Mouse (Mus musculus): ENCODE measurements at regions not wholly inside any gene's neighbourhood (a gene's known extent, or its start where the extent isn't known, plus 50 kb on each side); places are given as distances from the start of the nearest gene placed in this dataset.

DNA sequence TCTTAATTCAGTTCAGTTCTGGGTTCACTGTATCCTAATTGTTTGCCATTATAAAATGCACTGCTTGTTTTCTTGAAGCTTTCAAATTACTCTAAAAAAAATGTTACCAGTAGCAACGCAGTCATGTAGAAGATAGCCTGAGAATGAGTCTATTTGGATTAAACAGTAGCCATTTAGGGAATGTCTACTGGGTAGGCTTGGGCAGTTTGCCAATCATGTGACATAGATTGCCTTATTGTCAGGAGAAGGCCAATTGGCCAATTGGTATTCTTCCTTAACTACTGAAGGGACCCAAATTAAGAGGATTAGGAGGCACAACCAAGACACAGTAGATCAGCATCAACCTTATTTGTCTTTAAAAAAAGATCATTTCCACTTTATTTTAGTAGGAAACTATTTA is 379.7 kb downstream of the Samd5 start:
- DNase-seq (ENCODE audit: low spot score) = peak; percentile 39

DNA sequence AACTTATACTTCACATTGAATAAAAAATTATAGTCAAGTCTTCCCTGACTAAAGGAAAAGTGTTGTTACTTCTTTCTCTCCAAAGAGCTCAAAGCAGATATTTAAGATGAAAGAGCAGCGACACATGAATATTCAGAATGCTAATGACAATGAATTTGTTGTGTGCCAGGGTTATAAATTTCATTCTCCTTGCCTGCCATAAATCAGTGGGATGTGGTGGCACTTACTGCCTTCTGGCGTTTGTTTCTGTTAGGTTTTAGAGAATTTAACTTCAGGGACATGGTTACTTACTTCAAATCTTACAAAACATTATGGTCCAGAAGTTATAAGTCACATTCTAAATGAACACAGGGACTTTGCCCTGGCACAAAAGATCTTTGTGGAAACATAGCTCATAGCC is 380.4 kb downstream of the Samd5 start:
- DNase-seq (ENCODE audit: low spot score) = no peak

DNA sequence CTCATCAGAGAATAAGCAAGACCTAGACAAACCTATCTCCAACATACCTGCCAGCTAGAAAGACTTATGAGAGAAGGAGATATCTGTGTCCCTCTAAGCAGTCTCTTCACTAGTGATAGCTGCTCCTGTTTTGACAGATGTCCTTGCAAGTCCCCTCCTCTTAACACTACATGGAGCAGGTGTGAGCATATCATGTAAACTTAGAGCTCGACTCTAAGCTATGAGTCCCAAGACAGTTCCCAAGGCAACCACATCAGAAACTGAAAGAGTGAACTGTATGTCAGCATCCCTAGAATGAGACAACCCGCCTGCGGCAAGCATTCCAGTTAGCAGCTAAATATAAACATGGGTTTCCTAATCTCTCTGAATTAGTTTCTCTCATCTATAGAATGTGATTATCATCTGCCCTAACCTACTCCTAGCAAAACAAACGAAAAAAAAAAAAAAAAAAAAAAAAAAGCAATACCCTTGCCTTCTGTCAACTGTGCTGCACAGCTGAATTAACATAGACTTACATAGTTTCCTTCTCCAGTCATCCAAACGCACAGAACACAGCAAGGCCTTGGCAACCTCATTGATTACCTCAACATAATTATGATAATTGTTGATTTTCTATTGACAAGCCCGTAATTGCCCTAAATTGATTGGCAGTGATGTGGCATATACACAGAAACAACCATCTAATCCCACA is 383.4 kb downstream of the Samd5 start:
- DNase-seq (ENCODE audit: low spot score) = no peak

DNA sequence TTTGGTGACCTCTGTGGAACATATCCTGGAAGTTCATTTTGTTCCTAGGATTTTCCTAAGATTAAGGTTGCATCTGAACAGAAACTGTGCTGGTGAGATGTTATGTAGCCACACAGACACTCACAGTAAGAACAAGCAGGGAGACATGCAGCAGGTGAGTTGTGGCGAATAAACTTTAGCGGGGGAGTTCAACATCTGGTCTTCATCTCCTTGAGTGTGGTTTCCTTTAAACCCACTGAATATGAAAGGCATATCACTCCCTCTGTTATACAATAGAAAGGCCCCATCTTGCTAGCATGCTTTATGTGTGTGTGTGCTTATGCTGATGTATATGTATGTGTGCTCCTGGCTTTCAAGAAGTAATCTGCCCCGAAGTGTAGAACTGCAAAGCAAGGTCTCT is 387.1 kb upstream of the Sash1 start:
- no peak for DNase-seq (ENCODE audit: low spot score)

DNA sequence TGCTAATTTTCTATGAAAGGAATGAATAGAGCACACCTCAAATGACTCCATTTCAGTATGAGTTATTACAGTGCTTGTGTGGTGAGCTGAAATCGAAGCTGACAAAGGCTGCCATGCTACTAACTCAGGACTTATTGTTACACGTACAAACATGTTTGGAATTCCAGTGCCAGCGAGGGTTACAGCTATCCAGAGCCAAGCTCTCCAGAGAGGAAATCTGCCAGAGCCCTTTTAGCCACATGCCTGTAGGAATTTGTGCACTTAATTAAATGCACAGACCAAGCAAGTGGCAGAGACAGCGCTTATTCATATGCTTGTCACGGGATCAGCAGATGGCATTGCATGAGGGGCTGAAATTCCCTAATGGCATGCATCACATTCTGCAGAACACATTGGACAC is 386.4 kb upstream of the Sash1 start:
- DNase-seq (ENCODE audit: low spot score) = peak; percentile 80

DNA sequence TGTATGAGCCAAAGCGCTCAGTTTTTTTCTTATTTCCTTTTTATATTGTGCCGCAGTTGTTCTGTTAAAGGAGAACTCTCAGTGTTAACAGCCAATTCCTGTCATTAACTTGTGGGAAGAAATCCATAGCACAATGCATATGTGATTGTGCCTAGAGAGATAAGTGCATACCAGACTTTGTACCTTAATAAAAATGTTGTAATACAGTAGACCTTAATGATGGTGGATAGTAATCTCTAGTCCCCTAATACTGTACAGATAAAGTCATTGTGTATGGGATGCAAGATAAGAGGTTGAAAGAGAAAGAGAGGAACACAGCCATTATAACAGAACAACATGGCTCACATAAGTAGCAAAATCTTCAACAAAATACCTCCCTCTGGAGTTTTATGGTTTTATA is 379.7 kb upstream of the Sash1 start:
- no peak for DNase-seq (ENCODE audit: low spot score)

DNA sequence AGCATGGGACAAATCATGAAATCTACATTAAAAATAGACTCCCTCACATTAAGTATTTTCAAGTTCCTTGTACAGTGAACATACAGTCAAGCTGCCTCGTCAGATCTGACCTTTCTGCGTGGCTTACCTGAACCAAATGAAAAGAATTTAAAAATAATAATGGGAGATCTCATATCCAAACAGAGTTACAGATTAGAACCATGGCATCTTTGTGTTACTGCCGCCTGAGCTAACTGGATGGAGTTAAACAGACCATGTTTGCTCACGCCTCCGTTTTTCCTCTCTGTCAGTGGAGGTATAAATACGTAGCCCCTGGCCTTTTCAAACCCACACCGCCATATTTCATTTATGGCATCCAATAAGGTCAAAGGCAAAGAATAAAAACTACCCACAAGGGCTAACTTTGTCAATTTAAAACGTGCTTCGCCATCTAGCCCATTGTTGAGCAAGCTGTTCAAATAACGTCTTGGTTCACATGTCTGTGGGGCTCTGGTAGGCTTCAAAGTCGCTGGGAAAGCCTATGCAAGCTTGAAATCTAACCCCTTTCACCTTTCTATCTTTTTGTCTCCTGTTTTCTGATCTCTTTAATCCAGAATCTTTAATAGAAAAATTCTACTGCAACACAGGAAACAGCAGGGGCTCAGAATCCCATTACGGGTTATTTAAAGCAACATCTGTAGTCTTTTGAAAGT is 378.6 kb upstream of the Sash1 start:
- no peak for DNase-seq (ENCODE audit: low spot score)

DNA sequence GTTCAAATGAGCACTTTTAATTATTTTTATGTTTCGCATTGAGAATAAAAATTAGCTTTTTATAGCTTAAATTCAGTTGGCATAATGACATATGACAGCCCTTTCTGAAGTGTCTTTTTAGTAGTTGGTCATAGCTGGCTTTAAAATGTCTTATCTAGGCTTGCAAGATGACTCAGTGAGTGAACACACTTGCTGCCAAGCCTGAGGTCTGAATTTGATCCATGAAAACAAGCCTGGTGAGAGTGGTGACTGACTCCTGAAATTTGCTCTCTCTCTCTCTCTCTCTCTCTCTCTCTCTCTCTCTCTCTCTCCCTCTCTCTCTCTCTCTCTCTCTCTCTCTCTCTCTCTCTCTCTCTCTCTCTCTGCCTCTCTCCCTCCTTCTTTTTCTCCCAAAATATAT is 372.8 kb upstream of the Sash1 start:
- peak; percentile 64 for DNase-seq (ENCODE audit: low spot score)

DNA sequence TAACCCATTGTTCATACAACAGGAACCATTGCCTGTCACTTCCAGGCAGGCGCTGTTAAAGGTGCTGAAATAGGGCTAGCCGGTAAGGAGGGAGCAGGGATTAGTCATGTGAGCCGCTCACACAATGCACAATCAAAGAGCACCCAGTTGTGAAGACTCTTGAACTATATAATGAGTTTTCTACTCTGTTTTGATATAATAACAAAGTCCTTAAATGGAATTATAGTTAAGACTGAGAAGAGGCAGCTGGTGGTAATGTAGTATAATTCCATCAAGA is 367.0 kb upstream of the Sash1 start:
- DNase-seq (ENCODE audit: low spot score) = no peak

DNA sequence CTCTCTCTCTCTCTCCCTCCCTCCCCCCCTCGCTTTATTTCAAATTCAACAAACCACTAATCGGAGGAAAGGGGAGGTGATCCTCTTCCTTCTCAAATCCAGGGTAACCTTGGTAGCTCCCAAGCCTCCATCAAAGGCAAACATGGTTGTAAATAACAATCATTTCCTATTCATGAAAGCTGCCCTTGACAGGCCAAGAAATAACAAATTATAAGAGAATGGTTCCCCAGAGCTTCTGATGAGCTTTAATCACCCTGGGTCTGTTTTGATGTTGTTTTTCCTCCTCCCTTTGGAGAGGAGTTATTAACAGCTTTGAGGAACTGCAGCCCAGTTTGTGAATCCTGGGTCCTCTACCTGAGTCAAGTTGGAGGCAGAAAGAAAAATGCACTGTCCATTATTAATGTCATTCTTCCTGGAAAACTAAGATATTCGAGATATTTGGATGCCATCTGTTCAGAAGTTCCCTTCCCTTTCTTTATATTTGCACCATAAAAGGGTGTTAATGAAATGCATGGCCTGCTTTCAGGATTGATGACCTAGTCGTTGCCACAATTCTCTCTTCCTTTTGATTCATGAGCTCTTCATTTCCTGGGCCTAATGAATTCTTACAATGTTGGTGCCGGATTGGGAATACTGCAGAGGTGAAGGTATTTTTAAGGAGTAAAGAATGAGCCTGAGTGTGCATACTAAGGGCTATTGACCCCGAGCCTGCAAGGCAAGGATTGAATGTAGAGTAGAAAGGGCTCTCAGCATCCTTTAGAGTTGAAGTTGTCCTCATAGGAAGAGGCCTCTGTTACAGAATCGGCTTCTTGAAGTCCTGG is 366.5 kb upstream of the Sash1 start:
- no peak for DNase-seq (ENCODE audit: low spot score)

DNA sequence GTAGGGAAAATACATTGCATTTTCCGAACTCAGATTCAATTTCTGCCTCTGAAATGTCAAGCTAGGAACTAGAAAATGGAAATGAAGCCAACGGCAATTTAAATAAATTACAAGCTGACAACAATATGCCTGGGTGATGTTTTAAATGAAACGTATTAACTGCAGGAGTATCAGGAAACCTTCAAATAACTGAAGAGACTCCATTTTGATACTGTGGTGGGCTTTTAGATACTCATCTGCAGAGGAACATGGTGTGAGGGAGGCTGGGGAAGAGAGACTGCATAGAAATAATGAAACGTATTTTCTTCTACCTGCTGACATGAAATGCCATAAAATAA is 357.4 kb upstream of the Sash1 start:
- no peak for DNase-seq (ENCODE audit: low spot score)

DNA sequence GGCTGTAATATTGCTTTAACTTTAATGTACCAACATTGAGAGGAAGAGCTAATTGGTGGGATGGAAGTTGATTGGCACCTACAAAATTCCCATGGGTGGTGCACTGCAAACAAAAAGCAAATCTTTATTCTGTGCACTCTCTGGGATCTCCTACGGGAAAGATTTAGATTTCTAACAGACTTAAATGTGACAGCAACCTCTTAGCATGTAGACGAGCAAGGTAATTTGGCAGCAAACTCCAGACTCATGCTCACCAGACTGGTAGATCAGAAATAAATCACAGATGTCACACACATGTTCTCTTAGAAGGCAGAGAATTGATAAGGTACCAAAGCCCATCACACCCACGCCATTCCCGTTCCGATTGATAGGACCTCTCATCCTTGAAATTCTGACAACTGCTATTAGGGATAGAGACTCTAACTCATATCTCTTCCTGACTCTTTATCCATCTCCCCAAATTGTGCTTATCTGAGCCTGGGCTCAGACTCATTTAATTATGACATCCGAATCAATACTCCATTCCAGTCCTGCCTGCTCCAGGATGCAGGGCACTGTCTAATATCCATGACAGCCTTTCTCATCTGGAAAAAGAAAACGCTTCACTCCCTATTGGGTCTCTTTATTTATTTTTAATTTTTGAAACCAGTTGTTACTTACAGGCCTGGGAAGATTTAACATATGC is 356.9 kb upstream of the Sash1 start:
- peak; percentile 76 for DNase-seq (ENCODE audit: low spot score)

DNA sequence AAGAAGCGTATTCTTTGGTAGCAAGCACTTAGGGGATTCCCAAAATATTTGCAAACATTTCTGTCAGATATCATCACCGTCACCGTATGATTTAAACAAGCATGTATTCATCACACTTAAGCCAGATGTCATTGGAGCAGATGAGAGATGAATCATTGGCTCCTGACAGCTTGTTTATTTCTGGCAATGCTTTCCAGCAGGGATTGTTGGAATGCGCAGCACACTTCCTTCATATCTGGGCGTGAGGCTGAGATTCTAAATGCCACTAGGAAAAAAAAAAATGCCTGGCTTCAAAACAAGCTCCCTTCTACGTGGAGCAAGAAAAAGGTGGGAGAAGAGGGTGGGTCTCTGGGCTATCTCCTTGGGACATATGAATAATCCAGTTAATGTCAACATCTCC is 354.1 kb upstream of the Sash1 start:
- DNase-seq (ENCODE audit: low spot score) = no peak

DNA sequence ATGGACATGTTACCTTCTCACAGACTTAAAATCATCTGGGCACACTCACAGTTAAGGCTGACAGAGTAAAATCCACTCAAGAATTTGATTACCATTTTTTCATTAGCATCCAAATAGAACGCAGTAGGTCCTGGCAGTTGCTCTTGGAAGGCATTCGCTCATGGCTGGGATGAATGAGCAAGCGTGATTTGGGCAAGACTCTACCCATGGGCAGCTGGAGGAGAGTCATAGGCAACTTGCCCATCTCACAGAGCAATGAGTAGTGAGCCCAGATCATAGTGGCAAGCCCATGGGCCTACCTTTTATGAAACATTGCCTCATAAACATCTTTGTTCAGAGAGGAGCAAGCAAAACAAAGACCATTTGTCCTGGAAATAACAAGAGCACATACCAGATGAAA is 345.9 kb upstream of the Sash1 start:
- no peak for DNase-seq (ENCODE audit: low spot score)

DNA sequence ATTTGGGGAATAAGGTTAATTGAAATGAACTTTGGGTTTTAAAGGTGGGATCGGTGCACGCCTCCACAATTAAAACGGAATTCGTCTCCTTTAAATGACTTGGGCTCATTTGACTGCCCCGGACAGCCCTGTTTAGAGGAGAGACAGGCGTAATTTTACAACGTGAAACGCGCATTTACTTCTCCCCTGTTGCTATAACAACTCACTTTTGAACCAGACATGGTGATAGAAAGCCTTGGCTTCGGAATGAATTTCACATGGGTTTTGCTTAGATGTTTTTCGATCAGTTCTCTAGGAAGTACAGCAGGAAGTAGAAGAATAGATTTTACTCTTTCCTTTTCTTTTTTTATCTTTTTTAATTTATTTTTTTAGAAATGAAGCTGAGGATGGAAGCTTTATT is 343.2 kb upstream of the Sash1 start:
- no peak for DNase-seq (ENCODE audit: low spot score)

DNA sequence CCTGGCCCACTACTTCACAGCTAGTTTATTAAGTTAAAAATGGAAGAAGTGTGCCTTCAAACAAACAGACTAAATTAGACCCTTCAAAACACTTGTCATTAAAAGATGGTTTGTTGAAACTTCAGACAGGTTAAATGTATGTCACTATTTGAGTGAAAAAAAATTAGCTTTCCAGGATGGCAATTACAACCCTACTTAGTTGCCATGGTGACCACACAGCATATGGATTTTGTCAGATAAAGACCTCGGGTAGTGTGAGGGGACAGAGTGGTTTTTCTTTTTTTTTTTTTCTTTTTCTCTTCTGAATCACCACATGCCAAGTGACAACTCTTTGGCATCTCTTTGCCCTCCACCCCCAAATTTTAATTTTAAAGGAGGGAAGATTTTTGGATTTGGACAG is 341.5 kb upstream of the Sash1 start:
- DNase-seq (ENCODE audit: low spot score) = peak; percentile 47

DNA sequence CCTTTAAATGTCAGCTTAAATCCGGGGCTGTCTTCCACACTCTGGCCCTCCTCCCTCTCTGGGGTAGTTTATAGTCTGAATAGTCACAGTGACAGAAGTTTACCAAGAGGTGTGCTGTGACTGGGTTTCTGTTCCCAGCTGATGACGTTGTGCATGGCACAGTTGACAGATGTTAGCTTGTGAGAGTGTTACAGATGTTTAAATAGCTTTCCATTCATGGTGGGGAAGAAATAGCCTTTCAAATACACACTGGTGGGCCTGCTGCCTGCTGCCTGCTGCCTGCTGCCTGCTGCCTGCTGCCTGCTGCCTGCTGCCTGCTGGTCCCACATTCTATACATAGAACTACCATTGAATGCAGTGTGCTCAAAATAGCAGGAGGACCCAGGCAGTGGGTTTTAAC is 324.8 kb upstream of the Sash1 start:
- no peak for DNase-seq (ENCODE audit: low spot score)

DNA sequence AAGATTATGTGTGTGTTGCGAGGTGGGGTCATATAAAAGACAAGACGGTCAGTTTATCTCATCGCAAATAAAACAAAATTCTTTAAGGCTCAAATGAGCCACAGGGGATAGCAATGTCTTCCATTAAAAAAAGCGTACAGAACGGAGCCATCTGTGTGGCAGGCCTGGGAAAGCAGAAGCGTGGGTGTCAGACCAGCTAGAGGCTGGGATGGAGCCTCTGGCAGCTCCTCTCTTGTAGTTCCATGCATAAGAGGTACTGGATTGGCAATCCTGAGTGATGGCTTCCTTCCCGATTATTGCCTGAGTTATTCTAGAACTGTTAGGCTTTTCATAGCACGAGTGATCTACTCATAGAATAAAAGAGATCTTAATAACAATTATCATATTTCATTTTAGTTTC is 318.2 kb upstream of the Sash1 start:
- DNase-seq (ENCODE audit: low spot score) = no peak

DNA sequence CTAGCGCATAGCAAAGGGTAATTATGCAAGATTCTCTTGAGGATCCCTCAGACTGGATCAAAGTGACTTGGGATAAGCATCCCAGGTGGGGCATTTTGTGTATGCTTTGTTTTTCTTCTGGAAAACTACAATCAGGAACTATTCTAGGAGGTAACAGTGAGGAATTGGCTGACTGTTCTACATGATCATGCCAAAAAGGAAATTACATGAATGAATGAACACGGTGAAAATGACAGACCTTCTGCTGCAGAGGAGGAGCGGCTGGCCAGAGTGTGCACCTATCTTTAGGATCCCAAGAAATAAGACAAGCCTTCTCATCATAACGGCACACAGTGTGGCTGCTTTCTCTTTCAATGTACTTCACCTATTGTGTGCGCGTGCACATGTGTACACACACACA is 317.5 kb upstream of the Sash1 start:
- DNase-seq (ENCODE audit: low spot score) = no peak

DNA sequence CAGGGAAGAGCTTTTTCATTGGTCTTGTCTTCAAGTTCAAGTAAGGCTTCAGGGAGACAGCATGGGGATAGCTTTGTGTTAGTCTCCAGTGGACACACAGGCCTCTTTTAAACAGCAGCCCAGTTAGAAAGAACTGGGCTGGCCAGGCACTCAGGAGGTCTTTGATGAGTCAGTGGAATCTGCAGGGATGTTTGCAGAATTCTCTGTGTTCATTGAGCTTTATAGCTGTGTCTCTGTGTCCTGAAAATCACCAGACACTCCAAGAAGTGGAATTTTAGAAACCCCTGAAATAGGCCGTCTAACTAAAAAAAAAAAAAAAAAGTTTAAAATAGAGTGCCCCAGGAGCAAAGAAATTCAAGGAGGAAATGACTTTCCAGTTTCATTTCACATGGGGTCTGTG is 317.1 kb upstream of the Sash1 start:
- no peak for DNase-seq (ENCODE audit: low spot score)

DNA sequence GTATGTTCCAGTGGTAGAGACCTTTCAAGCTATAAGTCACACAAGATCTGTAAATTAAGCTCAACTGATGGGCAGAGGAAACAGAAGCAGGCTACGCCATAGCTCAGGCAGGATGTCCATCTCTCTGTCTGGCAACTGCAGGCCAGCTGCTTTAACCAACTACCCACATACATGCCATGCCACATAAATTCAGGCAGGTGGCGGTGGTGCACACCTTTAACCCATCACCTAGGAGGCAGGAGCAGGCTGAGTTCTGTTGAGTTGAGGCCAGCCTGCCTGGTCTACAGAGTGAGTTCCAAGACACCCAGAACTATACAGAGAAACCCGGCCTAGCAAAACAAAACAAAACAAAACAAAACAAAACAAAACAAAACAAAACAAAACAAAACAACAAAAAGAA is 289.1 kb upstream of the Sash1 start:
- peak; percentile 48 for DNase-seq (ENCODE audit: low spot score)

DNA sequence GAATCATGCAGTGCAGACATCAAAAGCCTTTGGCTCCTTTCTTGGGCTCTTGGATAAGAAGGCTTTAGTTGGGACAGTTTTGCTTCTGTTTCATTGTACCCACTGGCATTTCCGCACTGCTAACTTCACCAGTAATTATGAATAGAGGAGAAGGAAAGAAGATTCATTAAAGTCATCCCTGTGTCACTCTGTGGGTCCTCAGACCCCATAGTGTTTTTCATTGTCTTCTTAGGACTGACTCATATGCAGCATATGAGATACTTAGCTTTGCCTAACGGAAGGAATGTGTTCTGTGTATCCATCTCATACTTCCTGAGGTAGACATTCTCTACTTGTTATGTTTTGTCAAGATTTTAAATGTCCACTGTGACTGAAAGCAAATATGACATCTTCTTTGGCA is 287.6 kb upstream of the Sash1 start:
- DNase-seq (ENCODE audit: low spot score) = no peak

DNA sequence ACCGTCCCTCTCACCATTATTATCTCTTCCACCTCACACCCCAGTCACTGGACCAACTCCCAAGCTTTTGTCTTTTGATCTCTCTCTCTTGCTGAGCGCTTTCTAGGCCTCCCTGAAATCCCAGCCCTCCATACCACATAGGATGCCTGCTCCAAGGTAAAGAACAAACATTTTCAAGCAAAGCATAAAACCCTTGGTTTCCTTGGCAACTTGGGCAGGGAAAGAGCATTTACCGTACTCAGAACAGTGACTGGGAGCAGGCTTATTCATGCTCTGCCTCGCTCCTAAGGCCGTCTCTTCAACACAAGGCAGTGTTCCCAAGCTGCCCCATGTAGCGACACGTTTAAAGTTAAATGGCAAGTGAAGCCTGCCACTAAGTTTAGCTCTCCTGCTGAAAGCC is 282.9 kb upstream of the Sash1 start:
- no peak for DNase-seq (ENCODE audit: low spot score)

Data from MN1 (cell line).